Mouse (Mus musculus) MN1 (cell line): ENCODE data around the gene Madcam1.

Source experiments
- DNase-seq: peaks from one replicate; pipeline ENCODE4 v3.0.0-alpha.2; 2016; ENCODE audit warnings: low spot score

The Madcam1 gene

DNA sequence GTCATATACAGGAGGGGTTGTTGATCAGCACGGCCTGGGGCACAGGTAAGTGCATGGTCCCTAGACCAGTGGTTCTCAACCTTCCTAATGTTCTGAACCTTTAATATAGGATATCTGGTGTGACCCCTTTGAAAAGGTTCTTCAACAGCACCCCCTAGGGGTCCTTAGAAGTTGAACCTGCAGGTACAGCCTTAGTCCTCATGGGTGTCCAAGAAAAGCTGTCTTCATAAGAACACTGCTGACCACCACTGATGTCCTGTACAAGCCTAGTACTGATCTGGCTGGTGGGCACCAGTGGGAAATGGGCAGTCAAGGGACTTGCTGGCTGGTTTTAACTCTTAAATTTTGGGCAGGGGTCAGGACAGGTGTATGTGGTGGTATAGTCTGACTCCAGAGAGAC lies 47.7 kb downstream of the Madcam1 start:
- DNase-seq = peak; percentile 71

GRCm38 (mm10) chr10:79712499-79713126 lies 48.3 kb downstream of the Madcam1 start:
- DNase-seq = peak; percentile 93

- no peak for DNase-seq
Measured at GRCm38 (mm10) chr10:79713163-79713562, 48.8 kb downstream of the Madcam1 start.

- DNase-seq = peak; percentile 89
Measured at GRCm38 (mm10) chr10:79714996-79715395, 50.6 kb downstream of the Madcam1 start.

DNA sequence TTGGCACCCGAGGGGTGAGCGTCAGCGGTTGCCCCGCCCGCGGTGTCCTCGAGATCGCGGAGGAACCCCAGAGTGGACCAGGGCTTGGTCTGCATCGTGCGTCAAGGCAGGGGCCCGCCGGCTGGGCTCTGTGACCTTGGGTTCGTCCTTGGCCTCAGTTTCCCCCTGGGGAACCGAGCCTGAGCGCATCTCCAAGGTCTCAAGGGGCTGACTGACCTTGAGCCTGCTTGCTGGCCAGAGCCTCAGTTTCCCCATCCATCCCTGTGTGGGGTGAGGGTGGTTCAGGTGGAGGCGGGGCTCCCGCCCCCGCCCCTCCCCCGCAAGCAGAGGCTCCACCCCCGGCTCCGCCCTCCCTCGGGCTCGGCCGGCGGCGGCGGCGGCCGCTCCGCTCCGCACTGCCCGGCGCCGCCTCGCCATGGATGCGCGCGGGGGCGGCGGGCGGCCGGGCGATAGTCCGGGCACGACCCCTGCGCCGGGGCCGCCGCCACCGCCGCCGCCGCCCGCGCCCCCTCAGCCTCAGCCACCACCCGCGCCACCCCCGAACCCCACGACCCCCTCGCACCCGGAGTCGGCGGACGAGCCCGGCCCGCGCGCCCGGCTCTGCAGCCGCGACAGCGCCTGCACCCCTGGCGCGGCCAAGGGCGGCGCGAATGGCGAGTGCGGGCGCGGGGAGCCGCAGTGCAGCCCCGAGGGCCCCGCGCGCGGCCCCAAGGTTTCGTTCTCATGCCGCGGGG lies 52.1 kb downstream of the Madcam1 start, which contains the start of gene Hcn2:
Gene Hcn2 (plus strand): TSS at position 381 of the 734 bp plus-strand sequence.
- DNase-seq = peak; percentile 62

- DNase-seq = peak; percentile 75
Measured at GRCm38 (mm10) chr10:79716988-79717355, 52.6 kb downstream of the Madcam1 start.

DNA sequence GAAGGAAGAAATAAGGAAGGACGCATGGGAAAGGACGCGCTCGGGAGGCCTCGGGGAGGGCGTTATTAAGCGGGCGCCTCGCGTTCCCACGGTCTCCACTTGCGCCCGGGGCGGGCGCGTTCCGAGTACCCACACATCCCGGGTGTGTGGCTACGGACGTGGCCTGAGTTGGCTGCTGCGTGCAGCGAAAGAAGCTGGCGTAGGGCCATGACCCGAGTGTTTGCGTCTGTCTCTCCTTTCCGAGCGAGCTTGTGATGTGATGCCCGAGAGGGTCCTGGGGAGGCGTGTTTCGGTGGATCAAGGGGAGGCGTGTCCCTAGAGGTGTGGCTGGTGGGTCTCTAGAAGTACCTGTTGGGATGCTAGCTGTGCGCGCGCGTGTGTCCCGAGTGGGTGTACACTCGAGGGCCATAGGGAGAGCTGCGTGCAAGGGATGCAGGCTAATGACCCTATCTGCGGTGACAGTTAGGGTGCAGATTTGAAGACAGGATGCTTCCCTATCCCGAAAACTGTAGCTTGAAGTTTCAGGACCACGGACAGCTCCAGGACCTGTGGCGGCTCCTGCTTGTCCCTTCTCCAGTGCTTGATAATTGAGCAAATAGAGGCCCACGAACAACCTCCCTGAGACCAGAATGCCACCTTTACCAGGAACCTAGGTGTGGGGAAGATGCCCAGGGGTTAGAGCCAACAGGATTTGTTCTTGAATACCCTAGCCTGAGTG lies 53.4 kb downstream of the Madcam1 start:
- peak; percentile 62 for DNase-seq
